In the genomic region with DNA sequence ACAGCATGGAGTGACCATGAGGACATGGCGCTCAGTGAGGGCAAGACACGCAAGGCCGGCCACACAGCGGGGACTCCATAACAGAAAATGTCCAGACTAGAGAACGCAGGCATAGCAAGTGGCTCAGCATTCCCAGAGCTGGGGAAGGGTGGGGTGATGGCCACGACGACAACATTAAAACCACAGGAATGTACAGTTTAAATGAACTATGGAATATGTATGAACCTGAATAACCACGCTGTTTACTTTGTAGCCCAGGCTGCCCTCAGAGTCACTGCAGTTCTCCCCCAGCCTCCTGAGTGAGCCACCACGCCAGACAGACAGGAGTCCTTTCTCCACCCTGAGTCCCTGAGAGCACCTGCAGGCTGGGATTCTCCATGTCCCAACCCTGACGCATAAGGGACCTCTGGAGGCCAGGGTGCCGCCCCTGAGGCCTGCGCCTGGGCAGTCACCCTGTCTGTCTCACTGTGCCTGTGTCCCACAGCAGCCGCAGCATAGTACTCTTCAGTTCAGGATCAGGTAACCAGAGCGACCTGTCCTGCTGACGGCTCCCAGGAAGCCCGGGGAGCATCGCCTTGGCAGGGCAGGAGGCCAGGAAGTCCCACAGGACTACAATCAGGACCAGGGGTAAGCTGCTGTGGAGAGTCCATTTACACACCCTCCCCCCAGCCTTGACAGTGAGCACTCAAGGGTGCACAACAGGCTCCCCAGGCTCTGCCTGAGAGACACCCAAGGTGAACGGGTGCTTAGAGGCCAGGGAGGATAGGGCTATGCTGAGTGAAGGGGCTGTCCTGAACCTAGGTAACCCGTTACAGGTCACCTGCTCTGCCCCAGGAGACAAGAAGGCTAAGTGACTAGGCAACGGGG, we compare ENCODE assay signal across 10 mouse cellular contexts. TPM values are rescaled to one million over a fixed set of nuclear protein-coding genes. Genes with fewer than 3 reads are reported as not detected.
DNase-seq lines count a peak whose midpoint lies in the region; ATAC-seq and TF ChIP-seq lines count a peak whose summit lies in the region.
"Had no signal": no experiment of that assay in that cellular context is flagged by ENCODE, and none has a peak within 500 bp of the region (broad histone marks: within the 10 kb centered on the region; RNA-seq: fewer than 3 reads in every experiment).

No protein-coding gene starts in this region.

- H3K4me1 ChIP-seq in kidney, adult 2 months (ENCODE audit: control insufficient read depth, insufficient read depth, low read length), result peaks cover 37% of the 10 kb centered on the region
- peaks cover 5% of the 10 kb centered on the region; the same call in 1 of the 2 replicates for H3K4me1 ChIP-seq in intestine, postnatal 0 days (replicated peaks; ENCODE audit: control insufficient read depth, insufficient read depth, low read length)
- H3K4me1 ChIP-seq in liver, embryonic 16.5 days (ENCODE audit: control insufficient read depth, low read depth, low read length), result peaks cover 42% of the 10 kb centered on the region
- peaks cover 13% of the 10 kb centered on the region; the same call in 1 of the 2 replicates for H3K4me1 ChIP-seq in midbrain, embryonic 13.5 days (replicated peaks)

- H3K4me2 ChIP-seq in intestine, postnatal 0 days (replicated peaks; ENCODE audit: low read depth), result no peak overlapping the region
- no peak overlapping the region for H3K4me2 ChIP-seq in liver, embryonic 16.5 days (ENCODE audit: low read depth, low read length)
- H3K4me2 ChIP-seq in midbrain, embryonic 13.5 days (replicated peaks), result no peak overlapping the region

- intact Hi-C loops in left cerebral cortex, postnatal 36 days (cut with DNase I), result no loop called here

- TF ChIP-seq POLR2A in kidney, adult 2 months (IDR thresholded peaks at IDR 0.05; ENCODE audit: low read depth, low read length), result no peak

- no peaks in the 10 kb centered on the region for H3K27me3 ChIP-seq in kidney, adult 2 months (replicated peaks; ENCODE audit: control insufficient read depth, insufficient read depth, low read length)
- no peaks in the 10 kb centered on the region for H3K27me3 ChIP-seq in intestine, postnatal 0 days (replicated peaks; ENCODE audit: control insufficient read depth, insufficient read depth, low read length)
- H3K27me3 ChIP-seq in liver, embryonic 16.5 days (ENCODE audit: control insufficient read depth, insufficient read depth, low read depth, low read length), result no peaks in the 10 kb centered on the region
- H3K27me3 ChIP-seq in midbrain, embryonic 13.5 days, result no peaks in the 10 kb centered on the region

- ATAC-seq in intestine, postnatal 0 days, result no peak
- ATAC-seq in liver, embryonic 16.5 days (ENCODE audit: low read depth), result no peak
- ATAC-seq in midbrain, embryonic 13.5 days, result no peak

- 65% methylated on average over 20 of the region's 20 CpGs for WGBS in kidney, adult 2 months
- 88% methylated on average over 20 of the region's 20 CpGs for WGBS in intestine, postnatal 0 days
- 77% methylated on average over 20 of the region's 20 CpGs for WGBS in liver, embryonic 16.5 days (ENCODE audit: insufficient replicate concordance)
- WGBS in midbrain, embryonic 13.5 days, result 83% methylated on average over 20 of the region's 20 CpGs

- H3K4me3 ChIP-seq in kidney, adult 2 months (ENCODE audit: insufficient read depth, low read depth, low read length), result no peak overlapping the region
- H3K4me3 ChIP-seq in intestine, postnatal 0 days (ENCODE audit: low read depth, low read length), result no peak overlapping the region
- H3K4me3 ChIP-seq in liver, embryonic 16.5 days (ENCODE audit: low read depth, low read length), result no peak overlapping the region
- no peak overlapping the region for H3K4me3 ChIP-seq in midbrain, embryonic 13.5 days (replicated peaks)
- H3K4me3 ChIP-seq: midbrain, embryonic 10.5 days had no signal

- peak; percentile 37 for DNase-seq in cerebellum, adult 11-12 months
- no peak for DNase-seq in cerebellum, adult 11 months
- DNase-seq in kidney, adult 2 months, result peak; percentile 71
- no peak for DNase-seq in kidney, postnatal 10 days
- no peak for DNase-seq in left cerebral cortex, postnatal 36 days (ENCODE audit: low spot score in 2 of 2)
- DNase-seq: cerebellum, postnatal 36 days had no signal

- no peaks in the 10 kb centered on the region for H3K36me3 ChIP-seq in kidney, adult 2 months (ENCODE audit: control insufficient read depth, insufficient read depth, low read length)
- H3K36me3 ChIP-seq in intestine, postnatal 0 days (ENCODE audit: control insufficient read depth, insufficient read depth), result peaks cover 47% of the 10 kb centered on the region; the same call in 1 of the 2 replicates
- no peaks in the 10 kb centered on the region for H3K36me3 ChIP-seq in liver, embryonic 16.5 days (ENCODE audit: control insufficient read depth, insufficient read depth)
- peaks cover 9% of the 10 kb centered on the region; the same call in 1 of the 2 replicates for H3K36me3 ChIP-seq in midbrain, embryonic 13.5 days

- TF ChIP-seq CTCF in kidney, adult 2 months (conservative IDR thresholded peaks at IDR 0.05; ENCODE audit: insufficient read depth, insufficient read length, low read depth, low read length), result no peak
- no peak for TF ChIP-seq CTCF in intestine, postnatal 0 days (IDR thresholded peaks at IDR 0.05; ENCODE audit: low read depth)

- H3K9ac ChIP-seq in intestine, postnatal 0 days (ENCODE audit: low read depth, low read length), result no peak overlapping the region; the same call in 1 of the 2 replicates
- 0 out of 2 replicates have a peak overlapping the region, but pooled peaks have one; percentile 10 for H3K9ac ChIP-seq in liver, embryonic 16.5 days (ENCODE audit: low read depth, low read length)
- no peak overlapping the region for H3K9ac ChIP-seq in midbrain, embryonic 13.5 days (replicated peaks)

- 0 out of 2 replicates have a peak overlapping the region, but pooled peaks have one; percentile 2 for H3K27ac ChIP-seq in kidney, adult 2 months (ENCODE audit: insufficient read depth, low read depth, low read length)
- H3K27ac ChIP-seq in intestine, postnatal 0 days (ENCODE audit: low read depth, low read length), result peak overlapping the region; percentile 66; the same call in 1 of the 2 replicates
- peak overlapping the region; percentile 93; the same call in 1 of the 2 replicates for H3K27ac ChIP-seq in liver, embryonic 16.5 days (ENCODE audit: low read length)
- H3K27ac ChIP-seq in midbrain, embryonic 13.5 days, result no peak overlapping the region
- H3K27ac ChIP-seq: midbrain, embryonic 10.5 days had no signal

- no peaks in the 10 kb centered on the region for H3K9me3 ChIP-seq in intestine, postnatal 0 days (ENCODE audit: control insufficient read depth)
- H3K9me3 ChIP-seq in liver, embryonic 16.5 days (replicated peaks; ENCODE audit: control insufficient read depth, low read length), result no peaks in the 10 kb centered on the region
- H3K9me3 ChIP-seq in midbrain, embryonic 13.5 days, result no peaks in the 10 kb centered on the region
- H3K9me3 ChIP-seq: midbrain, embryonic 10.5 days had no signal

RNA-seq across cellular contexts. Expression of a gene that starts 25.9 kb away (rescaled TPM):
- polyA plus RNA-seq in kidney, adult 2 months (2012; rRNA removed), result 1,431 and 1,557 TPM in 2 replicates
- polyA plus RNA-seq in intestine, postnatal 0 days (2015; fragmentation: Nextera tagmentation; extraction: Ambion mirVana), result 1,519 and 1,523 TPM in 2 replicates
- 553 and 567 TPM in 2 replicates for polyA plus RNA-seq in liver, embryonic 16.5 days (2015; fragmentation: Nextera tagmentation; extraction: Ambion mirVana)
- polyA plus RNA-seq in midbrain, embryonic 13.5 days (2015; fragmentation: Nextera tagmentation; extraction: Ambion mirVana), result 498 and 532 TPM in 2 replicates
- 100 to 1,000 TPM; 468 to 559 TPM for total RNA-seq in left cerebral cortex, postnatal 36 days (2021)

RNA-seq across cellular contexts. Expression of a gene that starts 32.5 kb away (rescaled TPM):
- 27.7 and 30.8 TPM in 2 replicates for polyA plus RNA-seq in kidney, adult 2 months (2012; rRNA removed)
- 9.8 and 11.1 TPM in 2 replicates for polyA plus RNA-seq in intestine, postnatal 0 days (2015; fragmentation: Nextera tagmentation; extraction: Ambion mirVana)
- polyA plus RNA-seq in liver, embryonic 16.5 days (2015; fragmentation: Nextera tagmentation; extraction: Ambion mirVana), result 10.3 and 11.8 TPM in 2 replicates
- polyA plus RNA-seq in midbrain, embryonic 13.5 days (2015; fragmentation: Nextera tagmentation; extraction: Ambion mirVana), result 13.4 and 15.3 TPM in 2 replicates
- total RNA-seq in left cerebral cortex, postnatal 36 days (2021), result 10 to 100 TPM; 14.5 to 25.5 TPM

RNA-seq across cellular contexts. Expression of a gene that starts 33.3 kb away (rescaled TPM):
- polyA plus RNA-seq in kidney, adult 2 months (2012; rRNA removed), result 230 and 235 TPM in 2 replicates
- 90.0 and 98.5 TPM in 2 replicates for polyA plus RNA-seq in intestine, postnatal 0 days (2015; fragmentation: Nextera tagmentation; extraction: Ambion mirVana)
- polyA plus RNA-seq in liver, embryonic 16.5 days (2015; fragmentation: Nextera tagmentation; extraction: Ambion mirVana), result 66.8 and 70.1 TPM in 2 replicates
- 159 and 174 TPM in 2 replicates for polyA plus RNA-seq in midbrain, embryonic 13.5 days (2015; fragmentation: Nextera tagmentation; extraction: Ambion mirVana)
- total RNA-seq in left cerebral cortex, postnatal 36 days (2021), result 10 to 100 TPM; 69.2 to 83.6 TPM

RNA-seq across cellular contexts. Expression of a gene that starts 42.7 kb away (rescaled TPM):
- 114 and 117 TPM in 2 replicates for polyA plus RNA-seq in kidney, adult 2 months (2012; rRNA removed)
- polyA plus RNA-seq in intestine, postnatal 0 days (2015; fragmentation: Nextera tagmentation; extraction: Ambion mirVana), result 11.7 and 12.4 TPM in 2 replicates
- 13.2 and 14.4 TPM in 2 replicates for polyA plus RNA-seq in liver, embryonic 16.5 days (2015; fragmentation: Nextera tagmentation; extraction: Ambion mirVana)
- 17.7 and 20.7 TPM in 2 replicates for polyA plus RNA-seq in midbrain, embryonic 13.5 days (2015; fragmentation: Nextera tagmentation; extraction: Ambion mirVana)
- 100 to 1,000 TPM in 1 of 2 experiments, 10 to 100 TPM in 1; 94.4 to 100 TPM for total RNA-seq in left cerebral cortex, postnatal 36 days (2021)

RNA-seq across cellular contexts. Expression of a gene that starts 56.4 kb away (rescaled TPM):
- polyA plus RNA-seq in kidney, adult 2 months (2012; rRNA removed), result 9.6 and 25.5 TPM in 2 replicates
- polyA plus RNA-seq in intestine, postnatal 0 days (2015; fragmentation: Nextera tagmentation; extraction: Ambion mirVana), result 1.2 and 1.3 TPM in 2 replicates
- 16.6 and 17.3 TPM in 2 replicates for polyA plus RNA-seq in liver, embryonic 16.5 days (2015; fragmentation: Nextera tagmentation; extraction: Ambion mirVana)
- 1.5 and 1.6 TPM in 2 replicates for polyA plus RNA-seq in midbrain, embryonic 13.5 days (2015; fragmentation: Nextera tagmentation; extraction: Ambion mirVana)
- total RNA-seq in left cerebral cortex, postnatal 36 days (2021), result 1 to 10 TPM; 3.3 to 5.3 TPM

Comparison
In these comparisons a context has a peak if more than half of its experiments do, and no peak if none do; other contexts are left out.
1. DNase-seq: peak in cerebellum, adult 11-12 months (single experiment) and kidney, adult 2 months (single experiment); none in cerebellum, adult 11 months (single experiment), kidney, postnatal 10 days (single experiment) and left cerebral cortex, postnatal 36 days (0 of 2).